Mouse (Mus musculus) embryo, embryonic 11 days (tissue): ENCODE results near the gene Dnaja2.
A peak's percentile ranks its signal among the peaks of the same experiment; 100 is the strongest.

Experiments
- DNase-seq: peaks from one replicate; pipeline ENCODE4 v3.0.0-alpha.2; 2015

Dnaja2 gene

GRCm38 (mm10) chr8:85498577-85498976, 56.6 kb downstream of the Dnaja2 start:
- no peak for DNase-seq

- no peak for DNase-seq
Measured at GRCm38 (mm10) chr8:85496778-85497177, 58.4 kb downstream of the Dnaja2 start.

GRCm38 (mm10) chr8:85496125-85496524, 59.0 kb downstream of the Dnaja2 start:
- DNase-seq = no peak

GRCm38 (mm10) chr8:85492940-85493931, 61.9 kb downstream of the Dnaja2 start:
- DNase-seq = peak; percentile 56

- DNase-seq = peak; percentile 96
Measured at GRCm38 (mm10) chr8:85492125-85492875, 62.8 kb downstream of the Dnaja2 start, which contains the start of gene Gpt2. Gene Gpt2 (plus strand): TSS chr8:85492576.

- DNase-seq = no peak
Measured at GRCm38 (mm10) chr8:85489546-85489945, 65.6 kb downstream of the Dnaja2 start.

GRCm38 (mm10) chr8:85488631-85489030, 66.5 kb downstream of the Dnaja2 start:
- DNase-seq = no peak

GRCm38 (mm10) chr8:85487906-85488620, 67.1 kb downstream of the Dnaja2 start:
- DNase-seq = no peak
